Mouse (Mus musculus) MEL (cell line): ENCODE measurements around the gene 1700001C19Rik.

Experiments
- CTCF ChIP-seq, 3 experiments: IDR thresholded peaks in 2 of 3; conservative IDR thresholded peaks in 1 of 3; 2 replicates each; pipeline ENCODE4 v1.5.1; 2011 to 2012; ENCODE audit warnings: low read length in 3 of 3, low read depth in 2 of 3, mild to moderate bottlenecking in 2 of 3, improper control_type of control experiment in 1 of 3, inconsistent platforms in 1 of 3, mixed read lengths in 1 of 3, moderate library complexity in 1 of 3; ENCODE audit not compliant: control insufficient read depth in 1 of 3, insufficient read depth in 1 of 3, poor library complexity in 1 of 3, severe bottlenecking in 1 of 3
- HCFC1 ChIP-seq: IDR thresholded peaks from 2 replicates; pipeline ENCODE4 v1.6.1; 2012; ENCODE audit warnings: low read depth, mild to moderate bottlenecking, inconsistent platforms, low read length, improper control_type of control experiment, moderate library complexity
- MYC ChIP-seq: IDR thresholded peaks from 2 replicates; pipeline ENCODE4 v1.6.1; 2011; ENCODE audit warnings: low read depth, mild to moderate bottlenecking, low read length, improper control_type of control experiment, moderate library complexity
- NRF1 ChIP-seq: IDR thresholded peaks from 2 replicates; pipeline ENCODE4 v1.6.1; 2014; ENCODE audit warnings: low read depth, mild to moderate bottlenecking, inconsistent platforms, low read length, improper control_type of control experiment, moderate library complexity; ENCODE audit not compliant: poor library complexity, insufficient read depth, severe bottlenecking
- RCOR1 ChIP-seq: IDR thresholded peaks from 2 replicates; pipeline ENCODE4 v1.6.1; 2012; ENCODE audit warnings: low read depth, mild to moderate bottlenecking, inconsistent platforms, low read length, improper control_type of control experiment

DNA sequence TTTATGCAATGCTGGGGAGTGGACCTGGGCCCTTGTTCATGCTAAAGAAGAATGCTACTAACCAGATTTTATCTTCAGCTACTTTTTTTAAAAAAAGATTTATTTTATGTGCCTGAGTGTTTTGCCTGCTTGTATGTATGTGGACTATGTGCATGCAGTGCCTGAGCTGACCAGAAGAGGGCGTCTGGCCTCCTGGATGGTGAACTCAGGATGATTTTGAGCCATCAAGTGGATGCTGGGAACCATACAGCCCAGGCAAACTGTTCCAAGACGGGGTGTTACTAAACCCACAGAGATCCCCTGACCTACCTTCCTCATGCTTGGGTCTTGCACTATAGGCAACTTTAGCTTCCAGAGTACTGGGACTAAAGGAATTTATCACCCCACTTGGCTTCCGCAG is 38.5 kb upstream of the 1700001C19Rik start:
- TF ChIP-seq RCOR1 (no peak), HCFC1 (no peak), CTCF (IDR thresholded peaks at IDR 0.05 in 2 of 3, conservative IDR thresholded peaks at IDR 0.05 in 1 of 3; ENCODE audit: control insufficient read depth in 1 of 3, insufficient read depth in 1 of 3, low read depth in 2 of 3, low read length in 3 of 3, poor library complexity in 1 of 3, severe bottlenecking in 1 of 3) (peak; percentile 71 to 75 (median 72)), MYC (no peak), NRF1 (no peak)
